Mouse (Mus musculus) small intestine, adult 2 months (tissue): ENCODE data around the gene Bace1.

Experiments used
- CTCF ChIP-seq: fragments of 200-500 bp; IDR thresholded peaks from 2 replicates; pipeline ENCODE4 v1.5.1; 2012; ENCODE audit warnings: low read depth, mild to moderate bottlenecking, control low read depth, inconsistent platforms, low read length, moderate library complexity, mixed read lengths; ENCODE audit not compliant: insufficient replicate concordance, insufficient read length; ENCODE audit errors: extremely low read depth
- POLR2A ChIP-seq: fragments of 200-500 bp; IDR thresholded peaks from 2 replicates; pipeline ENCODE4 v1.6.1; 2012; ENCODE audit warnings: low read depth, mild to moderate bottlenecking, control low read depth, inconsistent platforms, low read length, moderate library complexity

GRCm38 (mm10) chr9:45815525-45815924 lies 22.9 kb upstream of the Bace1 start:
- TF ChIP-seq POLR2A (no peak), CTCF (no peak)
